Mouse (Mus musculus): ENCODE measurements at regions not wholly inside any gene's neighbourhood (a gene's known extent, or its start where the extent isn't known, plus 50 kb on each side); places are given as distances from the start of the nearest gene placed in this dataset.

- TF ChIP-seq EP300 (IDR thresholded peaks at IDR 0.05; ENCODE audit: low read depth) (no peak), CTCF (IDR thresholded peaks at IDR 0.05; ENCODE audit: low read depth) (no peak)
Measured at GRCm38 (mm10) chr14:45992870-45993135, 334.9 kb upstream of the Ddhd1 start.
